Mouse (Mus musculus) embryo, embryonic 11 days (tissue): Measurements from ENCODE around the gene Ccdc81.

Experiments used
- DNase-seq: peaks from one replicate; pipeline ENCODE4 v3.0.0-alpha.2; 2015

Ccdc81 gene

GRCm38 (mm10) chr7:89864769-89865168, 38.7 kb downstream of the Ccdc81 start:
- DNase-seq: no peak

GRCm38 (mm10) chr7:89856440-89857217, 46.8 kb downstream of the Ccdc81 start:
- peak; percentile 77 for DNase-seq

- no peak for DNase-seq
Observed at GRCm38 (mm10) chr7:89855196-89855595, 48.2 kb downstream of the Ccdc81 start.

- no peak for DNase-seq
Observed at GRCm38 (mm10) chr7:89853131-89853530, 50.3 kb downstream of the Ccdc81 start.

GRCm38 (mm10) chr7:89852158-89853095, 51.0 kb downstream of the Ccdc81 start:
- DNase-seq: no peak

- no peak for DNase-seq
Observed at GRCm38 (mm10) chr7:89850510-89850909, 52.9 kb downstream of the Ccdc81 start.

GRCm38 (mm10) chr7:89845669-89846068, 57.8 kb downstream of the Ccdc81 start:
- no peak for DNase-seq

- peak; percentile 44 for DNase-seq
Observed at GRCm38 (mm10) chr7:89843533-89843932, 59.9 kb downstream of the Ccdc81 start.

GRCm38 (mm10) chr7:89843121-89843520, 60.3 kb downstream of the Ccdc81 start:
- DNase-seq: no peak

- no peak for DNase-seq
Observed at GRCm38 (mm10) chr7:89842404-89842715, 61.1 kb downstream of the Ccdc81 start.

GRCm38 (mm10) chr7:89841670-89842403, 61.6 kb downstream of the Ccdc81 start:
- peak; percentile 94 for DNase-seq

- DNase-seq: no peak
Observed at GRCm38 (mm10) chr7:89839721-89840120, 63.7 kb downstream of the Ccdc81 start.

- no peak for DNase-seq
Observed at GRCm38 (mm10) chr7:89837841-89838240, 65.6 kb downstream of the Ccdc81 start.

GRCm38 (mm10) chr7:89836676-89837075, 66.8 kb downstream of the Ccdc81 start:
- DNase-seq: no peak

- DNase-seq: no peak
Observed at GRCm38 (mm10) chr7:89835566-89835965, 67.9 kb downstream of the Ccdc81 start.

- no peak for DNase-seq
Observed at GRCm38 (mm10) chr7:89833521-89833920, 69.9 kb downstream of the Ccdc81 start.

GRCm38 (mm10) chr7:89829201-89829600, 74.2 kb downstream of the Ccdc81 start:
- DNase-seq: peak; percentile 61

- DNase-seq: no peak
Observed at GRCm38 (mm10) chr7:89828436-89829065, 74.9 kb downstream of the Ccdc81 start.
